Mouse (Mus musculus): ENCODE measurements around the gene Dcp1a.

Gene Dcp1a

DNA sequence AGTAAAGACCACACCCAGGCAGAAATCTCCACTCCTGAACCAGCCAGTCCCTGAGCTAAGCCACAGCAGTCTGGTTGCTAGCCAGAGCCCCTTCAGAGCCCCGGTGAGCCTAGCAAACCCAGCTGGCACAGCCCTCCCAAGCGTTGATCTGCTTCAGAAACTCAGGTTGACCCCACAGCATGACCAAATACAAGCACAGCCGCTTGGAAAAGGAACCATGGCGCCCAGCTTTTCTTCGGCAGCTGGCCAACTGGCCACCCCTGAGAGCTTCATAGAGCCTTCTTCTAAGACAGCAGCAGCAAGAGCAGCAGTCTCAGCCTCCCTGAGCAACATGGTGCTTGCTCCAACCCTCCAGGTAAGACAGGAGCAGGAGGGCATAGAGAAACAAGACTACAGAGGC is 40.0 kb downstream of the Dcp1a start:
- DNase-seq (ENCODE audit: low read depth, low spot score) = no peak

DNA sequence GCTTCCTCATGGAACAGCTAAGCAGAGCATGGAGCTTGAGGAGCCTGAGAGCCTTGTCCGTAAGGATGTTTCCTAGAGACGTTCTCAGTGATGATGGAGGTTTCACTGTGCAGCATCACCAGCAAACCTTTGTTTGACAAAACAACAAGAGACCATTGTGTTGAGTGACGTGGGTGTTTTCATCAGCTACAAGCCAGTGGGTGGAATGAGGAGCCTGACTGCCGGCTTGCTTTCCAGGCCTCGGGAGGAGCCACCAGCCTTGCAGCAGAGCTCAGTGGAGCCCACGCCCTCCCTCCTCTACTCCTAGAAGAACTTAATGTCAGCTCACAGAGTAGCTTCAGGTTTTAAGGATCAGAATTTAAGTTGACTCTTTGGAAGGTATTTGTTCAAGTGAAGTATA is 44.0 kb downstream of the Dcp1a start:
- no peak for DNase-seq (ENCODE audit: low read depth, low spot score)

DNA sequence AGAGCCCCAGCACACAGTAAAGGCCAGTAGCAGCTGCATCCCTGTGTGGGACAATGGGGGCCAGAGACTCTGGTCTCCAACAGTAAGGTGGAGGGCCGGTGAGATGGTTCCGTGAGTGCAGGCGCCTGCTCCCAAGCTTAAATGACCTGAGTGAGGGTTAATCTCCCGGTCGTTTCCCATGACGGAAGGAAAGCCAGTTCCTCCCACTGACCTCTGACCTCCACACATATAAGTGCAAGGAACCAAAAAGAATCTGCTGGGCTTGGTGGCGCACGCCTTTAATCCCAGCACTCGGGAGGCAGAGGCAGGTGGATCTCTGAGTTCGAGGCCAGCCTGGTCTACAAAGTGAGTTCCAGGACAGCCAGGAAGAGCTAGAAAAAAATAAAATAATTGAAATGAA is 49.1 kb downstream of the Dcp1a start:
- no peak for DNase-seq (ENCODE audit: low read depth, low spot score)

DNA sequence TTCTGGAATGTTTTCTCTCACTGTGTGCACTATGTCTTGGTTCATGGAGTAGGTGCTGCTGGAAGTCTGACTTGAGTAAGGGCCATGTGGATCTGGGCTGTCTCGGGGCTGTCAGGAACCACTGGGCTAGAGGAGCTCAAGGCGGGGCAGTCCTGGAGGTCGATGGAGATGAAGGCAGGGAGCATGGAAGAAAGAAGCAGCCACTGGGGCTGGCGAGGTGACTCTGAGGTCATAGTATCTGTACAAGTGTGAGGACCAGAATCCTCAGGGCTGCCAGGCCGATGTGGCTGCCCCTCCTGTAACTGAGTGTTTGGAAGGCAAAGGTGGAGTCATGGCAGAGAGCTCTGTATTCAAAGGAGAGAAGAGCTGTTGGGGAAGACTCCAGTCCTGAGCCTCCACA is 49.6 kb downstream of the Dcp1a start:
- DNase-seq (ENCODE audit: low read depth, low spot score) = no peak

DNA sequence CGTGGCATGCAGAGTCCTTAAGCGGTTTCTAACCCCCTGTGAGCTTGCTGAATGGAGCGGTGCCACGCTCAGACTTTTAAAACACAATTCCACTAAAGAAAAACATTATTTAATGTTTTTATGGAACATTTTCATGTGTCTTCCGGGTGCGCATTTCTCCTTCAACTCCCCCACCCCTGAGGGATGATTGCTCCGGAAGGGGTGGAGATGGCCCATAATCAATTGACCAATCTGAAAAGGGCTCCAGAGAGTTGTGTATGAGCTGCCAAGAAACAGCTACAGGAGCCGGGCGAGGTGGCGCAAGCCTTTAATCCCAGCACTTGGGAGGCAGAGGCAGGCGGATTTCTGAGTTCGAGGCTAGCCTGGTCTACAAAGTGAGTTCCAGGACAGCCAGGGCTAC is 50.1 kb downstream of the Dcp1a start:
- DNase-seq (ENCODE audit: low read depth, low spot score) = no peak

DNA sequence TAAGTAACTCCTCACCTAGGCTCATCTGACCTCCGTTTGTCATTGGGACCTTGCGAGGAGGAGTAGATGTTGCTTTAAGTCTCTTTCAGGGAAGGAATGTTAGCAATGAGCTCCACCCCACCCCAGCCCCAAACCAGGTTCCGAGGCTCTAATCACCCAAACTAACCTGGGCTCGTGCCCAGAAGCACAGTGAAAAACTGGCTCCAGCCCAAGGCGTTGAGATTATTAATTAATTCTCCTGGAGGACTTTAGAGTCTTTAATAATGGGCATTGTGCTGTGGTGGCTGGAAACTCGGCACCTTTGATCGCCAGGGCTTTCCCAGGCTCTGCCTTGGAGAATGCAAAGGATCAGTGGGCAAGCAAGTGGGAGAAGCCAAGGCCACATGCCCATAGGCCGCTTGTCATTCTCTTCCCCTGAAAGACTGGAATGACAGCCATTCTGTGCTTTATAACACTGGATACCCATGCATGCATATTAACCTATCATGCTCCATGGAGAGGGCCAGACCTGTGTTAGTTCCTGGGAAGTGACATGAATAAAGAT is 51.5 kb downstream of the Dcp1a start:
- DNase-seq (ENCODE audit: low read depth, low spot score) = no peak

DNA sequence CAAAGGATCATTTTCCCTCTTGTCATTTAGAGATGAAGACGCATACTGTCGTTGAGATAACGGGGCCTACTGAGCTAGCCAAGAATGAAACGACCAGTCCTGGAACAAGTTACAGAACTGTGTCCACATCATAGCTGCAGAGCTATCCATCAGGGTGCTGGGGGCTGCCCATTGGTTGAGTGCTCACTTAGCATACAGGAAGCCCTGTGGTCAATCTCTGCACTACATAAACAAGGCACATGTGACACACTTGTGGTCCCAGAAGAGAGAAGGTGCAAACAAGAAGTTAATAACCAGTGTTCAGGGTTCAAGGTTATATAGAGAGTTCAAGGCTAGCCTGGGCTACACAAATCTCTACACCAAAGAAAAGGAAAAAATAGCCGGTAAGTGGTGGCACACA is 52.1 kb downstream of the Dcp1a start:
- no peak for DNase-seq (ENCODE audit: low read depth, low spot score)

DNA sequence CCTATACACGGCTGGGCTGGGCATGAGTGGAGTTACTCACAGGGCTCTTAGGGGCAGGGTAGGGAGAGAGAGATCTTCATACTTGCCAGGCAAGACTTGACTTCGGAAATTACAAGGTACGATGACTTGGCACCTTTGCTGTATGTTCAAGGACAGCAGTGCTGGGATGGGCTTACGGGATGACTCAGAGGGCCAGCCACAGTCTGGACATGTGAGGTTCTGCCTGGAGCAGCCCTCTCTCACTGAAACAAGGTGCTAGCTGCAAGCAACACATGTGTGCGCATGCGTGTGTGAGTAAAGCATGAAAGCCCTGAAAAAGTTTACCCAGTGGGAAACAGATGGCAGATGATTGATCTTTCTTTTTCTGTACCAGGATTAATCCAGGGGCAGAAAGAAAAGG is 52.6 kb downstream of the Dcp1a start:
- no peak for DNase-seq (ENCODE audit: low read depth, low spot score)

DNA sequence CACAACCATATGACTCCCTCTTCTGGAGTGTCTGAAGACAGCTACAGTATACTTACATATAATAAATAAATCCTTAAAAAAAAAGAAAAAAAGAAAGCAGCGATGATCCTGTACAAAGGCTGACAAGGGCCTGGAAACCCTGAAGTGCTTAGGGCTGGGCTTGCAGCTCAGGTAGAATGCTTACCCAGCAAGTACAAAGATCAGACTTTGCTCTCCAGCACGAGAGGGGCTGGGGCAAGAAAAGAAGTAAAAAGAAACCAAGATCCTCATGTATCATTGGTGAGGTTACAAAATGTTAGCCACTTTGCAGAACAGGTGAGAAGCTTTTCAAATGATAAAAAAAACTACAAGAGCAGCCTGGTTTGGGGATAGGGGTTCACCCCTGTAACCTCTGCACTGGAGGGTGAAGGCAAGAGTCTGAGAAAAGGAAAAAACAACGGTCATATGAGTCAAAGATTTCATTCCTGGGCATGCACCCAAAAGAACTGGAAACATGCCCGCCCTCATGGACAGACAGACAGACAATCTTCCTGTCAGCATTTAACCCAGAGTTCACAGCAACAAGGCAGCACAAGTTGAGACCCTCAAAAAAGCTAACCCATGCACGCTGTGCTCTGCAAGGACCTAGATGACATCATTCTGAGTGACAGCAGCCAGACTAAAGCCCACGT is 54.6 kb downstream of the Dcp1a start:
- DNase-seq (ENCODE audit: low read depth, low spot score) = no peak

DNA sequence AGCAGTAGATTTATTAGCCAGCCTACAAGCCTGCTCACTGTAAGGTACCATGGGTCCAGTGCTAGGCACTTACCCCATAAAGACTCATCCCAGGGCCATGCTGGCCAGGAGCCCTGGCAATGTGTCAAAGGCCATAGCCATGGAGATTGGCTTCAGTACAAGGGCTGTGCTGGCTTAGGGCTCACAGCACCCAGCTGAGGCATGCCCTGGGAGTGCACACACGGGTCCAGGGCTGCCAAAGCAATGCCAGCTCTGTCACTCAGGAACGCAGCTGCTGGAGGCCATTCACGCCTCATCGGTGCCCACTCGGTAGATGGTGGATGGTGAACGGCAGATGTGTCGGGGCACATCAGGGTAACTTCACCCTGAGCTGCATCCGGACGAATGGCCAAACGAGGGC is 62.2 kb downstream of the Dcp1a start:
- DNase-seq (ENCODE audit: low read depth, low spot score) = no peak

DNA sequence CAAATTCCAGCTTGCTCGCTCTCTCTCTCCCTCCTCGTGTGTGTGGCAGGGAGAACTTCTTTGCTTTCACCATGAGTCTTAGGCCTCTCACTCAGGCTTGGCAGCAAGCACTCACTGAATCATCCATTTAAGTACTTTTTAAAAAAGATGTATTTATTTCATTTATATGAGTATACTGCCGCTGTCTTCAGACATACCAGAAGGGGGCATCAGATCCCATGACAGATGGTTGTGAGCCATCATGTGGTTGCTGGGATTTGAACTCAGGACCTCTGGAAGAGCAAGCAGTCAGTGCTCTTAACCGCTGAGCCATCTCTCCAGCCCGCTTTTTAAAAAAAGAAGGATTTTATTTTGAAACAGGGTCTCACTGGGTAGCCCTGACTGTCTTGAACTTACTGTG is 64.0 kb downstream of the Dcp1a start:
- DNase-seq (ENCODE audit: low read depth, low spot score) = peak; percentile 26

DNA sequence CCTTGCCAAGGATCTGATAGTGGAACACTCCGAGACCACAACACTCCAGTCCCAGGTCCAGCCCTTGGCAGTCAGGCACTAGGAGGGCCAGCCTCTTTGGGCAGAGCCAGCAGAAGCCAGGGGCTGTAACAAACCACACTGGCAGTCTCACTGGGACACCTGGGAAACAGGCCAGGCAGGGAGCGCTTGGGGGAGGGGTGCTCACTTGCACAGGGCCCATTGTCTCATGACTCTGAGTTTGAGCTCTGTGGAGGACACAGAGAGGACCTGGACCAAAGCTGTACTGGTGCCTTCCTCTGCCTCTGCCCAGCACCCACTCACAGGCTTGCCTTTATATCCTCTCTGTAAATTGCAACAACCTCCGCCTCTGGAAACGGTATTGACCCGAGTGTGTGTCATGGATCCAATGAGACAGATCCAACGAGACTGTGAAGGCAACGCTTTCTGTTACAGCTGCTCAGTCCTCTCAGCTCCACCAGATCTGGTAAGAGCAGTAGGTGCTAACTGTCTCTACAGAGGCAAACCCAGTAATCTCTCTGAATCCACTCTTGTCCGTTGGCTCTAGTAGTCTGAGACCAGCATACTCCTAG is 68.9 kb downstream of the Dcp1a start, which contains the start of gene Tkt:
Tkt (plus strand) TSS at position 229 of the 590 bp plus-strand sequence.
- no peak for DNase-seq (ENCODE audit: low read depth, low spot score)

DNA sequence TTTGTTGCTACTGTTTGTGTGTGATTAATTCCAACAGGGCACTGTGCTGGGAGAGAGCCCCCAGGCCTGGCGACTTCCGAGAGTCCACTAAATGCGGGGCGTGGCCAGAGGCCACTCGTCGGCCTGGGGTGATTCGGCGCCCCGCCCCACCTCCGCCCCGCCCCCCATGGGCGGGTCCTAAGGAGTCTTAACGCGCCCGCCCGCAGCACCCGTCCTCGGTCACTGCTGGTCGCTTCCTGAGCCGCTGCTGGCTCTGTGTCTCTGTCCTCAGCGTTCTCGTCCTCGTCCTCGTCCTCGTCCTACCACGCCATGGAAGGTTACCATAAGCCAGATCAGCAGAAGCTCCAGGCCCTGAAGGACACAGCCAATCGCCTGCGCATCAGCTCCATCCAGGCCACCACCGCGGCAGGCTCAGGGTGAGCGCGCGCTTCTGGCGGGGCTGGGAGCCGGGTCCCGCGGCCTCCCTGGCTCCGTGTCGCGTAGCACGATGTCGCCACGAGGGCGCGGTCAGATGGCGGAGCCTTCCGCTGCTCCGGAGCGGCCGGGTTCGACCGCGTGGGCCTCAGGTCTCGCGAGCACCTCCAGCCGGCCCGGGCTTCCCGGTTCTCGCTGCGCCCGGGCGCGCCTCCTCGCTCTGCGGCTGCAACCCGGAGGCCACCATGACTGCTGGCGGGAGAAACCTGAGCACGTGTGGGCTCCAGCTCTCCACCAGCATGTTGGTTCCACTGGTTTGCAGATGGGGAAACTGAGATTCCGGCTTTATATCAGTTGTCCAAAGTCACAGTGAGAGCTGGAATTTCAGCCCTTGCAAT is 69.8 kb downstream of the Dcp1a start:
- peak; percentile 96 for DNase-seq (ENCODE audit: low read depth, low spot score)

DNA sequence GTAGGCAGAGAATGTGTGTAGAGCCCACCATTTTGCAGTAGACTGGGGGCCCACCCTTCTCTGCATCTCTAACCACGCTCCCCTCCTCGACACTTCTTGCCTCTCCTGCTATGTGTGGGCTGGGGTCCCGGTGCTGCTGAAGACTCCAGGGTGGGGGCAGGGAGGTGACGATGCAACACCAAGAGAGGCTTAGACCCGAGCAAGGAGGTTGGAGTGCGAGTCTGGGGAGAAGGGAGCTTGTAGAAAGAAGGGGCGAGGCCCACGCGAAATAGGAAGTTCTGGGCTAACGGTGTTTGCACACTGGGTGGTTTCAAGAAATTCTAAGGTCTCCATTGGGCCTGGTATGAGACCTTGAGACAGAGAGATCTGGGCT is 70.4 kb downstream of the Dcp1a start:
- peak; percentile 54 for DNase-seq (ENCODE audit: low read depth, low spot score)

DNA sequence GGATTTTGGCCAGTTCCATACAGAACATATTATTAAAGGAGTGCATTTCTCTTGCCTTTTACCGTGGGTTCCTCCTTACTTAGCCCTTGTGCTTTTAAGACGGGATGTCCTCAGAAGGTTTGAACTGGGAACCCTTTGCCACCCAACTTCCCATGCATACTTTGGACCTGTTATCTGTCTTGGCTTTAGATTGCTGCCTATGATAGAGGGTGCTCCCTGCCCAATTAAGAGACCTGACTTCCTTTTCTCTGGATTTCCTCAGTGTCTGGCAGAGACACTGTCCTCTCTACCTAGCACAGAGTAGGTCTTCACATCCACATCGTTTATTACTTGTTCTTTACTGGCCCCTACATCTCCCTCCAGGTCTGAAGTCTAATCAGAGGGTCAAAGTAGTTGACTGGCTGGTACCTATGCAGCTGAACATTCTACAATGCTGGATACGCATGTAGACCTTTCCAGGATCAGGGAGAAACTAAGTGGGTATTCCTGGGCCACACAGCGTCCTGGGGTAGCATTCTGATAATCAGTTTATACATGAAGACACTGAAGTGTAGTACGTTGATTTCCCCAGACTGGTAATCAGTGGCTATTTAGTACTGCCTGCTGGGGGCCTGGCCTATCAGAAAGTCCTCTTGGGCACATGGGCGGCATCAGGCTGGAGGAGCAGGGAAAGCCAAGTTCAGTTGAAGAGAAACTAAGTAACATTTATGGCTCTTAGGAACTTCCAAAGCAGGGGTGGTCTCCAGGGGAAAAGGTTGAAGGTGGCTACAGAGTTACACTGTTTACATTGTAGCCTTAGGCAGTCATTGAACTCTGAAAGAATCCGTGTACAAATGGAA is 71.1 kb downstream of the Dcp1a start:
- DNase-seq (ENCODE audit: low read depth, low spot score) = no peak

DNA sequence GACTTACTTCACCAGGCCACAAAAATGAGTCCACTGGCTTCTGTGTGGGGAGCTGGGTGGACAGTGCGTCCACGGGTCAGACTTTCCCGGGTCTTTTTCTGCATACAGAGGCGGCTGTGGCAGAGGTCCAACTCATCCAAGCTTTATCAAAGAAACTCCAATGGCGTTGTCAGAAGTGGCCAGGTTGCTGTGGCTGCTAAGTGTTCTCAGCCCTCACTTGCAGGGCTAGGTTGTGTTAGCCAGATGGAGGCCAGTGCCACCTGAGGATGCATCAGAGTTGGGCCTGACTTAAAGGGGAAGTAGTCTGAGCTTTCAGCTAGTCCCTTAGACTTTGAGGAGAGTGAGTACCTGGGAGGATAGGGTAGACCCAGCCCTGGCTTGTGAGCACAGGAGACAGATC is 72.2 kb downstream of the Dcp1a start:
- peak; percentile 59 for DNase-seq (ENCODE audit: low read depth, low spot score)

DNA sequence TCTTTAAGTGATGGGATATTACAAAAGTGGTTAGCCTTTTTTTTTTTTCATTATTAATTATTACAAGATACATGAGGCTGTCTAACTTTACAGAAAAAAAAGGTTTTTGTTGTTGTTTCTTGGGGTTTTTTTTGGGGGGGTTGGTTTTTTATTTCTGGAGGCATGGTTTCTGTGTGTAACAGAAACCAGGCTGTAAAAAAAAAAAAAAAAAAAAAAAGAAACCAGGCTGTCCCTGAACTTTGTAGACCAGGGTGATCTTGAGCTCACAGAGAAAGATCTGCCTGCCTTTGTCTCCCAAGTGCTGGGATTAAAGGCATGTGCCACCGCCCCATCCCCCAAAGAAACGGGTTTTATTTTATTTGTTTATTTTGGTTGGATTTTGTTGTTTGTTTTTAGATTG is 72.6 kb downstream of the Dcp1a start:
- no peak for DNase-seq (ENCODE audit: low read depth, low spot score)

DNA sequence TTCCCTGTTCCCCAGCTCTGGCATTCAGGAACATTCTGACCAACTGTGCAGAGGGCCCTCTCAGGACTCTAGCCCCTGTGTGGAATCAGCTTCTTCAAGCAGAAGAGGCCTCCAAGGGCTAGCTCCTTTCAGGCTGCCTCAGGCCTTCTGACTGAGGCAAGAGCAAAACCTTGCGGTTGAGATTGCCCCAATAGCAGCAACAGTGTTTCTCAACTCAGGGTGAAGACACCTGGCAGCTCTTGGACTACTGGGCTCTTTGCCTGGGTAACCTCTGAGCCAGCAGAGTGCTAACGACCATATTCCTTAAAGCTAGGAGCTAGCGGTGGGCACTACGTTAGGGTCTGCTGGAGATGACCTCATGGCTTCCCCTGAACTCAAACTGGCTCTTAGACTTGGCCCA is 73.8 kb downstream of the Dcp1a start:
- DNase-seq (ENCODE audit: low read depth, low spot score) = no peak

DNA sequence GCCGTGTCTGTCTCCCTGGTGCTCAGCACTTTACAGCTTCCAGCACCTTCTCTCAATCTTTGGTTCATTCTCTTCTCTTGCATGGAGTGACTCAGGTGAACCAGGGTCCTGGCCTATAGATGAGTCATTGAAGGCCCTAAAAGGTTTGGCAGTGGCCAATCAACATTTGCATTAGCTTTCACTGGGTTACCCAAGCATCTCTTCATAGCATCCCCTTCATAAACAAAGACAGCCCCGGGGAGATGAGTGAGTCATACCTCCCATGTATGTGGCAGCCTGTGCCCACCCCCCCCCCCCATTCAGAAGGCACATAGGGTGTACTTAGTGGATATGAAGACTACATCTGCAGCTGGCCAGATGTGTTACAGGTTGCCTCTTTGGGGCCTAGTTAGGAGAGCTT is 77.3 kb downstream of the Dcp1a start:
- no peak for DNase-seq (ENCODE audit: low read depth, low spot score)

DNA sequence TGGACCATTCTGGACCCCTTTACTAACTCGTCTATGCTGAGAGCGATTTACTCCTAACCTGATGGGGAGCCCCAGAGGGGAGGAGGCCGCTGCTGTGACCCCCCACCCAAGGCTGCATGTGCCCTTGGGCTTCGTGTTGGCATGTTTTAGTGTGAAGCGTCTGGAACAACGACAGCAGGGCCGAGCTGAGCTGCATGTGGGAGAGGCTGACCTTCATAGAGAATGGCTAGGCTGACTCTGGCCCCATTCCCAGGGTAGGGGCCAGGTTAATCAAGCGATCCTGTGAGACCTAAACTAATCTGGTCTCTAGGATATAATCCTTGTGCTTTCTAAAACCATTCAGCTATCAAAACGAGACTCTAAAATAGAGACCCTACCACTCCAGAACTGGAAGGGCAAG is 78.4 kb downstream of the Dcp1a start:
- DNase-seq (ENCODE audit: low read depth, low spot score) = no peak

DNA sequence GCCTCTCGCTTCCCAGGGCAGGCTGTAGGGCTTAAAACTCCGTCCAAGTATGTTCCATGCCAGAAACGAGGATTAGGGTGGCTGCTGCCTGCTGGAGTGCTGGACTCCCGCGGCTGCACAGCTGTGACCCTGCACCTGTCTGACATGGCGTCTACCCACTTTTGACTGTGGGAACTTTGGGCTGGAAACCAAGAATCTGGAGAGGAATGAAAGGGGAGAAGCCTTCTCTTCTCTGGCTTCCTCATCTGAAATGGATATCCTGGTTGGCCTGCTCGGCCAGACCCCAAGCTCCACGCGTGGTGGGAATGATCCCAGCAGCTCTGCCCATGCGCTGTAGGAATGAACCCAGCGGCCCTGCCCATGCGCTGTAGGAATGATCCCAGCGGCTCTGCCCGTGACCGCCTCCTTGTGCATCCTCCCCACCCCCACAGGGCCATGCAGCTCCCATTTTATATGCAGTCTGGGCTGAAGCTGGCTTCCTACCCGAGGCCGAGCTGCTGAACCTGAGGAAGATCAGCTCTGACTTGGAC is 80.1 kb downstream of the Dcp1a start:
- no peak for DNase-seq (ENCODE audit: low read depth, low spot score)
